Mouse (Mus musculus): ENCODE results near the gene Dnm3.

- TF ChIP-seq CTCF (IDR thresholded peaks at IDR 0.05; ENCODE audit: extremely low read depth, insufficient read depth, low read length) (no peak), POLR2A (IDR thresholded peaks at IDR 0.05; ENCODE audit: extremely low read depth, insufficient read depth, low read length) (no peak)
These were observed 262.1 kb downstream of the Dnm3 start for GRCm38 (mm10) chr1:162215743-162216142.
